Mouse (Mus musculus) olfactory bulb, adult 2 months (tissue): ENCODE measurements around the gene Tssk4.

Experiments
- CTCF ChIP-seq: fragments of 200-500 bp; IDR thresholded peaks from 2 replicates; pipeline ENCODE4 v1.5.1; 2012; ENCODE audit warnings: low read depth, mild to moderate bottlenecking, low read length, moderate library complexity; ENCODE audit not compliant: insufficient read depth
- POLR2A ChIP-seq: fragments of 200-500 bp; IDR thresholded peaks from 2 replicates; pipeline ENCODE4 v1.6.1; 2012; ENCODE audit warnings: mild to moderate bottlenecking, low read depth, low read length, moderate library complexity; ENCODE audit not compliant: insufficient read depth

DNA sequence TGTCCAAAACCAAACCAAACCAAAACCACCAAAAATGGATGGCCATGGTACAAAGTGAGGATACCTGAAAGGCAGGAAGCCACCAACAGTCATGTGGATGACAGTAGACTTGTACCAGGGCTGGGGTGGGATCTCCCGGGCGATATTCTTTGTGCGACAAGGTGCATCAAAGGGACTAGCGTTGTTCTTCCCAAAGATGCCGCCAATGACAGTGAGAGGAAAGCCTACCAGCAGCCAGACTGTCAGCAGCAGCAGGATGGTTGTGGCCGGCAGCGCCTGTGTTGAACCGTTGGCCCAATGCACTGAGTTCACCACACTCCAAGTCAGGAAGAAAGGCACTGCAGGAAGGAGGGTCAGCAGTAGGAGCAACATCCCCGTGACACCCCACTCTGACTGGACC is 12.2 kb upstream of the Tssk4 start, which contains the start of gene Gm49378:
- TF ChIP-seq POLR2A (no peak), CTCF (no peak)
